In the genomic region with DNA sequence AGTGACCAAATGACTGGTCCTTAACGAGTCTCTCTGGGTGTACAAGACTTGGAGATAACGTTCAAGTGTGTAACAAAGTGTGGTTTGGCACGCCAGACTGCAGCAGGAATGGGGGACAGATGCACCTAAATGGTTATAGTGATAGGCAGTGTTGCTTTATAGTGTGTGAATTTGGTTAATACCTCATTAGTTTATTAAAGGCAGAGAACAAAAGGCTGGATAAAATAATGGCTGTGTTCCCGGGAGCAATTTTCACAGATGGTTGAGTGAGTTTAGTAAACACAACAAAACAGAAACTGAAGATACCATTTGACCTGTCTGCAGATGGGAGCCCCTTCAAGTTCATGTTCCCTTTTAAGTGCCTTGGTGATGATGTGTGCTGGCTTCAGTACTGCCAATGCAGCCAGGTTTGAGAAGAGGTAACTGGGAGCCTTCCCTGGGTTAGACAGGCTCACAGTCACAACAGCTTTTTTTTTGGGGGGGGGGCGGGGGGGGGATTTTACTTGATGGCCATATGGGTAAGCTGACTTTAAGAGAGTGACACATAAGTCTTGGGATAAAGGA, we compare ENCODE assay signal across 13 mouse cellular contexts.
"Had no signal": no experiment of that assay in that cellular context is flagged by ENCODE, and none has a peak within 500 bp of the region (broad histone marks: within the 10 kb centered on the region; RNA-seq: fewer than 3 reads in every experiment).

No protein-coding gene starts in this region.

- H3K4me1 ChIP-seq: liver, embryonic 15.5 days; midbrain, embryonic 12.5 days had no signal

- H3K9ac ChIP-seq: liver, embryonic 15.5 days; midbrain, embryonic 12.5 days had no signal

- H3K4me3 ChIP-seq: left cerebral cortex, adult 2 months; limb, embryonic 10.5 days; liver, embryonic 15.5 days; megakaryocyte, embryonic 14.5 days; midbrain, embryonic 12.5 days had no signal

- ATAC-seq: midbrain, embryonic 16.5 days had no signal

- H3K4me2 ChIP-seq: liver, embryonic 11.5 days; liver, embryonic 15.5 days; midbrain, embryonic 12.5 days had no signal

- H3K27ac ChIP-seq: left cerebral cortex, adult 2 months; limb, embryonic 10.5 days; liver, embryonic 15.5 days; macrophage; midbrain, embryonic 12.5 days had no signal

- H3K27me3 ChIP-seq: liver, embryonic 15.5 days; megakaryocyte, embryonic 14.5 days; midbrain, embryonic 12.5 days had no signal

- H3K9me3 ChIP-seq: limb, embryonic 10.5 days; liver, embryonic 15.5 days; midbrain, embryonic 12.5 days had no signal

- H3K36me3 ChIP-seq: limb, embryonic 10.5 days; liver, embryonic 15.5 days; midbrain, embryonic 12.5 days had no signal

- DNase-seq: kidney, adult 8-10 months; kidney, postnatal 25 days; lung, adult 2 months; lung, postnatal 10 days; right cerebral cortex, postnatal 14 days had no signal
